Comparison of ENCODE assay signal across 18 mouse cellular contexts in genomic region chr4:99724331-99724730, GRCm38 (mm10). TPM values are rescaled to one million over a fixed set of nuclear protein-coding genes. Genes with fewer than 3 reads are reported as not detected.
DNase-seq lines count a peak whose midpoint lies in the region; ATAC-seq and TF ChIP-seq lines count a peak whose summit lies in the region.
"Had no signal": no experiment of that assay in that cellular context is flagged by ENCODE, and none has a peak within 500 bp of the region (broad histone marks: within the 10 kb centered on the region; RNA-seq: fewer than 3 reads in every experiment).

No protein-coding gene starts in this region.

- TF ChIP-seq POLR2A in heart, adult 2 months (IDR thresholded peaks at IDR 0.05; ENCODE audit: insufficient read depth, low read depth, low read length), result no peak

- intact Hi-C loops in heart, adult 2 months (cut with DNase I), result no loop called here
- intact Hi-C loops in heart, postnatal 25 days (cut with DNase I), result no loop called here
- intact Hi-C loops in gastrocnemius, adult 2 months (cut with DNase I), result no loop called here

- peak; percentile 19 to 24 for DNase-seq in heart, adult 2 months
- no peak for DNase-seq in heart, postnatal 25 days (ENCODE audit: low spot score)
- peak; percentile 56 for DNase-seq in adipocyte (ENCODE audit: low spot score)
- peak; percentile 83 for DNase-seq in gastrocnemius, adult 2 months
- peak; percentile 15 for DNase-seq in gastrocnemius, postnatal 25 days
- no peak for DNase-seq in right cerebral cortex, postnatal 14 days
- DNase-seq: adrenal gland, adult 8-10 months; adrenal gland, postnatal 36 days; cerebellum, adult 2 months; kidney, adult 11 months; kidney, adult 9 months had no signal

- no peaks in the 10 kb centered on the region for H3K9me3 ChIP-seq in midbrain, embryonic 13.5 days
- H3K9me3 ChIP-seq: embryonic facial prominence, embryonic 15.5 days; hindbrain, embryonic 13.5 days had no signal

- WGBS in heart, adult 2 months, result 71% methylated on average over 4 of the region's 4 CpGs
- 96% methylated on average over 4 of the region's 4 CpGs for WGBS in midbrain, embryonic 13.5 days

- no peak for ATAC-seq in midbrain, embryonic 13.5 days
- ATAC-seq: forebrain, embryonic 14.5 days; hindbrain, postnatal 0 days had no signal

- TF ChIP-seq CTCF in heart, adult 2 months (IDR thresholded peaks at IDR 0.05), result no peak
- no peak for TF ChIP-seq CTCF in gastrocnemius, adult 2 months (IDR thresholded peaks at IDR 0.05)

- H3K4me3 ChIP-seq in heart, adult 2 months, result no peak overlapping the region
- H3K4me3 ChIP-seq in gastrocnemius, adult 2 months, result no peak overlapping the region
- no peak overlapping the region for H3K4me3 ChIP-seq in midbrain, embryonic 13.5 days (replicated peaks)
- H3K4me3 ChIP-seq: embryonic facial prominence, embryonic 15.5 days; erythroblast, embryonic 14.5 days; forebrain, embryonic 10.5 days; hindbrain, embryonic 13.5 days had no signal

- no peaks in the 10 kb centered on the region for H3K36me3 ChIP-seq in heart, adult 2 months (ENCODE audit: control insufficient read depth, insufficient read depth, low read length)
- H3K36me3 ChIP-seq in midbrain, embryonic 13.5 days, result peaks cover 19% of the 10 kb centered on the region

- no peak overlapping the region for H3K9ac ChIP-seq in heart, adult 2 months (ENCODE audit: low read depth, low read length)
- H3K9ac ChIP-seq in midbrain, embryonic 13.5 days (replicated peaks), result no peak overlapping the region
- H3K9ac ChIP-seq: embryonic facial prominence, embryonic 15.5 days; hindbrain, embryonic 13.5 days had no signal

- H3K4me1 ChIP-seq in heart, adult 2 months (ENCODE audit: control insufficient read depth, insufficient read depth, low read length), result no peaks in the 10 kb centered on the region
- H3K4me1 ChIP-seq in midbrain, embryonic 13.5 days (replicated peaks), result no peaks in the 10 kb centered on the region
- H3K4me1 ChIP-seq: embryonic facial prominence, embryonic 15.5 days; forebrain, embryonic 10.5 days; hindbrain, embryonic 13.5 days had no signal

- H3K27ac ChIP-seq in heart, adult 2 months, result no peak overlapping the region
- peak overlapping the region; percentile 77 for H3K27ac ChIP-seq in gastrocnemius, adult 2 months
- H3K27ac ChIP-seq in midbrain, embryonic 13.5 days, result no peak overlapping the region
- H3K27ac ChIP-seq: embryonic facial prominence, embryonic 15.5 days; forebrain, embryonic 10.5 days; hindbrain, embryonic 13.5 days; hindbrain, postnatal 0 days had no signal

- no peak overlapping the region for H3K4me2 ChIP-seq in midbrain, embryonic 13.5 days (replicated peaks)
- H3K4me2 ChIP-seq: embryonic facial prominence, embryonic 15.5 days; hindbrain, embryonic 13.5 days had no signal

- no peak for TF ChIP-seq EP300 in heart, adult 2 months (IDR thresholded peaks at IDR 0.05; ENCODE audit: insufficient read depth, low read depth, low read length)

- H3K79me2 ChIP-seq in heart, adult 2 months (replicated peaks; ENCODE audit: control insufficient read depth, insufficient read depth, low read length), result peaks cover 2% of the 10 kb centered on the region; the same call in 1 of the 2 replicates

- no peaks in the 10 kb centered on the region for H3K27me3 ChIP-seq in heart, adult 2 months (ENCODE audit: control insufficient read depth, insufficient read depth, low read length)
- H3K27me3 ChIP-seq in midbrain, embryonic 13.5 days, result no peaks in the 10 kb centered on the region
- H3K27me3 ChIP-seq: embryonic facial prominence, embryonic 15.5 days; hindbrain, embryonic 13.5 days had no signal

RNA-seq across cellular contexts. Expression of gene Alg6, which starts 8.9 kb away (rescaled TPM):
- 1 to 10 TPM; 5.9 to 7.0 TPM for total RNA-seq in heart, adult 2 months (2021)
- 1.8 and 5.8 TPM in 2 replicates for polyA plus RNA-seq in heart, adult 2 months (2012; rRNA removed)
- 1 to 10 TPM; 6.7 to 6.8 TPM for total RNA-seq in heart, postnatal 25 days (2021)
- total RNA-seq in gastrocnemius, adult 2 months (2021), result 1 to 10 TPM; 5.4 to 6.8 TPM
- 1 to 10 TPM; 4.7 to 7.4 TPM for total RNA-seq in gastrocnemius, postnatal 25 days (2021)
- 10.2 and 10.4 TPM in 2 replicates for polyA plus RNA-seq in midbrain, embryonic 13.5 days (2015; fragmentation: Nextera tagmentation; extraction: Ambion mirVana)
- polyA plus RNA-seq: erythroblast, embryonic 14.5 days had no signal

Comparison
In these comparisons a context has a peak if more than half of its experiments do, and no peak if none do; other contexts are left out.
1. DNase-seq: peak in heart, adult 2 months (2 of 2), adipocyte (single experiment), gastrocnemius, adult 2 months (single experiment) and gastrocnemius, postnatal 25 days (single experiment); none in heart, postnatal 25 days (single experiment) and right cerebral cortex, postnatal 14 days (single experiment).